Mouse (Mus musculus): ENCODE data around the gene Ppp1r1b. TPM values are rescaled to one million over a fixed set of nuclear protein-coding genes. Genes with fewer than 3 reads are reported as not detected.

Ppp1r1b gene
- total and polyA plus RNA-seq, 2 experiments from 2014 or later: 16.3 to 32.1 TPM

DNA sequence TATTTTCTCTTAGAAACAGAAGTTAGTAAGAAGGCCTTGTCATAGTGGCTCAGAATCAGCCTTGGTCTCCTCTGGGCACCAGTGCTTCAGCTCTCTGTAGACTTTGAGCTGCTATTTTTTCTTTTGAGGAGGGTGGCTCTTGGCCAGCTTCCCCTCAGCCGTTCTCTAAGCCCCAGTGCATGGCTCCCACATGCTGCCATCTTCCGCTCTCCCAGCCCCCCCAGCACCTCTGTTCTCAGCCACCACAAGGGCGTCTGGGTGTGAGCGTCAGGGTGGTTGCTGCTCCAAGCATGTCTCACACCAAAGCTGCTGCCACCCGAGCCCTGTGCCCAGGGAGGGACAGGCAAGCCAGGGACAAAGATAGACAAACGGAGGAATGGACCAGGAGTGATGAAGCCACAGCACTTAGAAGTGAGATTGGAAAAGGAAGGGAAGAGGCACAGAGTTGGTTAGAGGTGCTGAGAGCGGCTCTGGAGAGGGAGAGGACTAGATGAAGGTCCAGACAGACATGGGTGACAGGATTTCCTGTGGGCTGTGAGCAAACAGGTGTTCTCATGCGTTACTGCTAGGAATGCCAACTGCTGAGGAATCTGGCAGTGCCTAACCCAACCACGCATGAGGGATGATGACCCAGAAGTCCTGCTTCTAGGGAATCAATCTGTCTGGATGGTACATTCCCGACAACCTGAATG, 19.1 kb downstream of the Ppp1r1b start:
- peaks cover 22% of the 10 kb centered on the region for H3K4me1 ChIP-seq (ENCODE audit: control insufficient read depth, insufficient read depth)
- H3K4me3 ChIP-seq (ENCODE audit: low read depth, low read length): no peak overlapping the region
- no peaks in the 10 kb centered on the region for H3K27me3 ChIP-seq (ENCODE audit: control insufficient read depth, insufficient read depth, low read length)
- ATAC-seq (ENCODE audit: insufficient read depth, low read depth) (no peak), DNase-seq (ENCODE audit: low spot score) (peak; percentile 10)
- H3K4me2 ChIP-seq (ENCODE audit: low read depth, low read length): peak overlapping the region; percentile 5; the same call in 1 of the 2 replicates
- TF ChIP-seq EP300 (IDR thresholded peaks at IDR 0.05; ENCODE audit: low read depth): no peak
- no peak for TF ChIP-seq CTCF (IDR thresholded peaks at IDR 0.05; ENCODE audit: low read depth)
- no peaks in the 10 kb centered on the region for H3K9me3 ChIP-seq (replicated peaks; ENCODE audit: control insufficient read depth, low read length)
- 34% methylated on average over 10 of the region's 10 CpGs for WGBS
- H3K9ac ChIP-seq (replicated peaks; ENCODE audit: low read depth, low read length): no peak overlapping the region
- peak overlapping the region; percentile 64 for H3K27ac ChIP-seq (ENCODE audit: low read depth)
- no peaks in the 10 kb centered on the region for H3K36me3 ChIP-seq (replicated peaks; ENCODE audit: control insufficient read depth, insufficient read depth, low read length)

DNA sequence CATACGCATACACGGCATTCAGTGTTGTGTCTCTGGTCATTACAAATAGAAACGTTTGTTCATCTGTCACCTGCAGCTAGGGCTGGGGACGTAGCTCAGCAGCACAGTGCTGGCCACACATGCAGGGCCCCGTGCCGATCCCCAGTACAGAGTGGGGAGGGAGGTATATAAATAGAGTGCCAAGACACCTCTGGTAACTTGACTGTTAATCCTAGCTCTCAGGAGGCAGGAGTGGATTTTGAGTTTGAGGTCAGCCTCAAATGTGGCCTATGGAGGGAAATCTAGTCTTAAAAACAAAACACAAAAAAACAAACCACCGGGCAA, 19.6 kb downstream of the Ppp1r1b start:
- WGBS: 54% methylated on average over 7 of the region's 7 CpGs
- H3K4me1 ChIP-seq (ENCODE audit: control insufficient read depth, insufficient read depth): peaks cover 22% of the 10 kb centered on the region

DNA sequence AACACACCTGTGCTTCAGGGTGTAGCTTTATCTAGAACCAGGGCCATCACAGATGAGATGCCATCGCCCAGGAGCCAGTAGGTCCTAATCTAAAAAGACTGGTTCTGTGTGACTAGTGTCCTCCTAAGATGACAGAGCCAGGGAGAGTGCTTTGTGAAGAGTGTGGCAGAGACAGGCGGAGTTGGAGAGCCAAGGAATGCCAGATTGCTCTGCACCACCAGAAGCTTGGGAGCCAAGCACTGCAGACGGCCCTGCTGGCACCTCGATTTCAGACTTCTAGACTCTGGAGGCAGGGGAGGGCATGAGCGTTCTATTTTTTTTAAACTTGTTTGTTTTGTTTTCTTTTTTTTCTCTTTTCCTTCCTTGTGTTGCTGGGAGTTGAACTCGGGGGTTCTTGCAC, 21.1 kb downstream of the Ppp1r1b start:
- H3K27me3 ChIP-seq (ENCODE audit: control insufficient read depth, insufficient read depth, low read length): no peaks in the 10 kb centered on the region
- H3K4me2 ChIP-seq (ENCODE audit: low read depth, low read length): no peak overlapping the region
- no peak overlapping the region for H3K27ac ChIP-seq (ENCODE audit: low read depth)
- no peak overlapping the region for H3K4me3 ChIP-seq (ENCODE audit: low read depth, low read length)
- no peaks in the 10 kb centered on the region for H3K9me3 ChIP-seq (replicated peaks; ENCODE audit: control insufficient read depth, low read length)
- no peak for TF ChIP-seq CTCF (IDR thresholded peaks at IDR 0.05; ENCODE audit: low read depth)
- TF ChIP-seq EP300 (IDR thresholded peaks at IDR 0.05; ENCODE audit: low read depth): no peak
- 55% methylated on average over 6 of the region's 6 CpGs for WGBS
- peak; percentile 5 for DNase-seq (ENCODE audit: low spot score)
- peaks cover 29% of the 10 kb centered on the region for H3K4me1 ChIP-seq (ENCODE audit: control insufficient read depth, insufficient read depth)
- no peak overlapping the region for H3K9ac ChIP-seq (replicated peaks; ENCODE audit: low read depth, low read length)
- ATAC-seq (ENCODE audit: insufficient read depth, low read depth): no peak
- no peaks in the 10 kb centered on the region for H3K36me3 ChIP-seq (replicated peaks; ENCODE audit: control insufficient read depth, insufficient read depth, low read length)

More for the DNA sequence above, 19.6 kb downstream of the Ppp1r1b start:
- Histone ChIP-seq H3K4me3 (ENCODE audit: low read depth, low read length) (no peak overlapping the region), H3K9ac (replicated peaks; ENCODE audit: low read depth, low read length) (no peak overlapping the region), H3K9me3 (replicated peaks; ENCODE audit: control insufficient read depth, low read length) (no peaks in the 10 kb centered on the region), H3K27me3 (ENCODE audit: control insufficient read depth, insufficient read depth, low read length) (no peaks in the 10 kb centered on the region), H3K36me3 (replicated peaks; ENCODE audit: control insufficient read depth, insufficient read depth, low read length) (no peaks in the 10 kb centered on the region), H3K4me2 (ENCODE audit: low read depth, low read length) (no peak overlapping the region), H3K27ac (ENCODE audit: low read depth) (peak overlapping the region; percentile 64)
- peak; percentile 44; the same call in 1 of the 2 replicates for ATAC-seq (ENCODE audit: insufficient read depth, low read depth)
- TF ChIP-seq CTCF (IDR thresholded peaks at IDR 0.05; ENCODE audit: low read depth): no peak
- peak; percentile 34 for DNase-seq (ENCODE audit: low spot score)

DNA sequence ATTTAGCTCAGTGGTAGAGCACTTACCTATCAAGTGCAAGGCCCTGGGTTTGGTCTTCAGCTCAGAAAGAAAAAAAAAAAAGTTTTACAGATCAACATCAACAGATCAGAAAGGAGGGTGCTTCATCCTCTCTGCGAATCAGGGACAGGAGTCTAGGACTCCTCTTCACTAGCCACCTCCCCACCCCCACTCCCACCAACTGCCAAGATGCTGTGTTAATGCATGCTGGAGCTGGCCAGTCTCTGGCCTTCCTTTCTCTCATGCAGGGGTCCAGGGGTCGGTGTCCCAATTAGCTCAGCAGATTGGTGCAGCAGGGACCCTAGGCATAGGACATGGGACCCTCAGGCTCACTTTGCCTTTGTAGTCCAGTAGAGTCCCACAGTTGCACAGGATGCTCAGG, 22.4 kb downstream of the Ppp1r1b start:
- no peak overlapping the region for H3K9ac ChIP-seq (replicated peaks; ENCODE audit: low read depth, low read length)
- no peak for ATAC-seq (ENCODE audit: insufficient read depth, low read depth)

DNA sequence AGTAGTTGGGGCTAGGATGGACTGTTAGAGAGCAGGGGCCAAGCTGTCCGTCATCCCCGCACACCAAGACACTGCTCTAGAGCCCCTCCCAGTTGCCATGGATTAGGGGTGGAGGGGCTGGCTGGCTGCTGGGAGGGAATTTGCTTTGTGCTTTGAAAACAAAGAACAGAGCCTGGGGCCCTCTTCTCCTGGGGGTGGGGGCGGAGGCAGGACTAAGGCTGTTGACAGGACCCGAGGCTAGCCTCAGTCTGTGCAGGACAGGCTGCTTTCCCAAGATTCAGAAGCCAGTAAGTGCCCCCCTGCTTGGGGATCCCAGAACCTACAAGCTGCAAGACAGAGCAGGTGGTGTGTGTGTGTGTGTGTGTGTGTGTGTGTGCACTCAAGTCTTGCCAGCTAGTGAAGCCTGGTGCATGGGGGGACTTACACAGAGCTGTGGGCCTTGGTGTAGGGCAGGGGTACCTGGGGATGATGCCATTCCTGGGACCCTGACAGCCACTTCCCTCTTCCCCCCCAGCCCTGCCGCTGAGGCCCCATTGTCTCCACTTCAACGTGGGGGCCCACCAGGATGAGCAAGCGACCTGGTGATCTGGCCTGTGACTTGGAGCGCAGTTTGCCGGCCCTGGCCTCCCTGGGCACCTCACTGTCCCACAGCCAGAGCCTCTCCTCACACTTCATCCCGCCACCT, 23.5 kb downstream of the Ppp1r1b start:
- whole genome bisulfite sequencing: 56% methylated on average over 10 of the region's 10 CpGs
- Histone ChIP-seq H3K9ac (replicated peaks; ENCODE audit: low read depth, low read length) (no peak overlapping the region; the same call in 1 of the 2 replicates), H3K4me3 (ENCODE audit: low read depth, low read length) (no peak overlapping the region), H3K4me2 (ENCODE audit: low read depth, low read length) (no peak overlapping the region), H3K27me3 (ENCODE audit: control insufficient read depth, insufficient read depth, low read length) (no peaks in the 10 kb centered on the region), H3K27ac (ENCODE audit: low read depth) (no peak overlapping the region), H3K36me3 (replicated peaks; ENCODE audit: control insufficient read depth, insufficient read depth, low read length) (peaks cover 13% of the 10 kb centered on the region), H3K9me3 (replicated peaks; ENCODE audit: control insufficient read depth, low read length) (no peaks in the 10 kb centered on the region), H3K4me1 (ENCODE audit: control insufficient read depth, insufficient read depth) (peaks cover 42% of the 10 kb centered on the region)
- ATAC-seq (ENCODE audit: insufficient read depth, low read depth) (no peak), DNase-seq (ENCODE audit: low spot score) (peak; percentile 5)
- TF ChIP-seq EP300 (IDR thresholded peaks at IDR 0.05; ENCODE audit: low read depth) (no peak), CTCF (IDR thresholded peaks at IDR 0.05; ENCODE audit: low read depth) (no peak)

More for the DNA sequence above, 22.4 kb downstream of the Ppp1r1b start:
- Histone ChIP-seq H3K36me3 (replicated peaks; ENCODE audit: control insufficient read depth, insufficient read depth, low read length) (peaks cover 2% of the 10 kb centered on the region; the same call in 1 of the 2 replicates), H3K4me1 (ENCODE audit: control insufficient read depth, insufficient read depth) (peaks cover 41% of the 10 kb centered on the region), H3K27ac (ENCODE audit: low read depth) (no peak overlapping the region), H3K4me3 (ENCODE audit: low read depth, low read length) (no peak overlapping the region), H3K9me3 (replicated peaks; ENCODE audit: control insufficient read depth, low read length) (no peaks in the 10 kb centered on the region), H3K27me3 (ENCODE audit: control insufficient read depth, insufficient read depth, low read length) (no peaks in the 10 kb centered on the region), H3K4me2 (ENCODE audit: low read depth, low read length) (no peak overlapping the region)
- 97% methylated on average over 2 of the region's 2 CpGs for WGBS
- no peak for DNase-seq (ENCODE audit: low spot score)
- no peak for TF ChIP-seq CTCF (IDR thresholded peaks at IDR 0.05; ENCODE audit: low read depth)
- no peak for TF ChIP-seq EP300 (IDR thresholded peaks at IDR 0.05; ENCODE audit: low read depth)

Data from heart, postnatal 0 days (tissue).